Mouse (Mus musculus) MEL (cell line): ENCODE measurements at regions not wholly inside any gene's neighbourhood (a gene's known extent, or its start where the extent isn't known, plus 50 kb on each side); places are given as distances from the start of the nearest gene placed in this dataset.
A peak's percentile ranks its signal among the peaks of the same experiment; 100 is the strongest.

Experiments
- DNase-seq: peaks from one replicate; pipeline ENCODE4 v3.0.0; 2011; ENCODE audit warnings: low read depth, low spot score
- H3K27ac ChIP-seq: 2 replicates; pipeline ENCODE4 v1.5.1; 2012; ENCODE audit warnings: low read depth, mild to moderate bottlenecking, control low read depth, low read length, moderate library complexity; ENCODE audit not compliant: control insufficient read depth
- H3K27me3 ChIP-seq, 2 experiments: fragments of 150-350 bp in 1 of 2; sonication (generic) in 1 of 2; 2 replicates each; pipeline ENCODE4 v1.6.1; 2012; ENCODE audit warnings: low read length in 2 of 2, mild to moderate bottlenecking in 2 of 2, improper control_type of control experiment in 1 of 2, moderate library complexity in 1 of 2; ENCODE audit not compliant: insufficient read depth in 2 of 2, control insufficient read depth in 1 of 2
- H3K36me3 ChIP-seq, 2 experiments: 2 replicates each; pipeline ENCODE4 v1.6.1; 2012 to 2014; ENCODE audit warnings: low read length in 2 of 2, improper control_type of control experiment in 1 of 2, inconsistent platforms in 1 of 2, mild to moderate bottlenecking in 1 of 2; ENCODE audit not compliant: insufficient read depth in 2 of 2, control insufficient read depth in 1 of 2
- H3K4me1 ChIP-seq, 2 experiments: fragments of 150-350 bp in 1 of 2; sonication (generic) in 1 of 2; 2 replicates each; pipeline ENCODE4 v1.6.1; 2012; ENCODE audit warnings: low read length in 2 of 2, improper control_type of control experiment in 1 of 2, mild to moderate bottlenecking in 1 of 2; ENCODE audit not compliant: insufficient read depth in 2 of 2, control insufficient read depth in 1 of 2
- H3K4me3 ChIP-seq, 2 experiments: fragments of 150-350 bp in 1 of 2; sonication (generic) in 1 of 2; 2 replicates each; pipeline ENCODE4 v1.5.1; 2012; ENCODE audit warnings: low read depth in 2 of 2, low read length in 2 of 2, mild to moderate bottlenecking in 2 of 2, moderate library complexity in 2 of 2, control low read depth in 1 of 2, improper control_type of control experiment in 1 of 2; ENCODE audit not compliant: control insufficient read depth in 1 of 2, insufficient read depth in 1 of 2
- H3K79me2 ChIP-seq: 2 replicates; pipeline ENCODE4 v1.6.1; 2012; ENCODE audit warnings: mild to moderate bottlenecking, low read length, moderate library complexity; ENCODE audit not compliant: control insufficient read depth, poor library complexity, insufficient read depth
- H3K9ac ChIP-seq: 2 replicates; pipeline ENCODE4 v1.6.1; 2012; ENCODE audit warnings: low read depth, mild to moderate bottlenecking, control low read depth, low read length, moderate library complexity; ENCODE audit not compliant: control insufficient read depth, poor library complexity, severe bottlenecking
- H3K9me3 ChIP-seq: fragments of 150-350 bp; sonication (generic); replicated peaks from 2 replicates; pipeline ENCODE4 v1.6.1; 2012; ENCODE audit warnings: mild to moderate bottlenecking, low read length, improper control_type of control experiment, moderate library complexity; ENCODE audit not compliant: insufficient read depth
- CHD2 ChIP-seq: IDR thresholded peaks from 2 replicates; pipeline ENCODE4 v1.6.1; 2011; ENCODE audit warnings: low read length, improper control_type of control experiment
- CTCF ChIP-seq, 3 experiments: IDR thresholded peaks in 2 of 3; conservative IDR thresholded peaks in 1 of 3; 2 replicates each; pipeline ENCODE4 v1.5.1; 2011 to 2012; ENCODE audit warnings: low read length in 3 of 3, low read depth in 2 of 3, mild to moderate bottlenecking in 2 of 3, improper control_type of control experiment in 1 of 3, inconsistent platforms in 1 of 3, mixed read lengths in 1 of 3, moderate library complexity in 1 of 3; ENCODE audit not compliant: control insufficient read depth in 1 of 3, insufficient read depth in 1 of 3, poor library complexity in 1 of 3, severe bottlenecking in 1 of 3
- E2F4 ChIP-seq: IDR thresholded peaks from 2 replicates; pipeline ENCODE4 v1.6.1; 2011; ENCODE audit warnings: low read depth, low read length, improper control_type of control experiment, borderline replicate concordance
- GABPA ChIP-seq: IDR thresholded peaks from 2 replicates; pipeline ENCODE4 v1.6.1; 2012; ENCODE audit warnings: low read depth, mild to moderate bottlenecking, inconsistent platforms, low read length, improper control_type of control experiment, moderate library complexity
- HCFC1 ChIP-seq: IDR thresholded peaks from 2 replicates; pipeline ENCODE4 v1.6.1; 2012; ENCODE audit warnings: low read depth, mild to moderate bottlenecking, inconsistent platforms, low read length, improper control_type of control experiment, moderate library complexity
- KAT2A ChIP-seq: conservative IDR thresholded peaks from 2 replicates; pipeline ENCODE4 v1.6.1; 2012; ENCODE audit warnings: low read depth, low read length, improper control_type of control experiment, inconsistent platforms
- POLR2AphosphoS5 ChIP-seq: IDR thresholded peaks from 2 replicates; pipeline ENCODE4 v1.6.1; 2012; ENCODE audit warnings: low read depth, borderline replicate concordance, mild to moderate bottlenecking, inconsistent platforms, low read length, moderate library complexity, mixed read lengths
- SIN3A ChIP-seq: IDR thresholded peaks from 2 replicates; pipeline ENCODE4 v1.6.1; 2012; ENCODE audit warnings: low read length, improper control_type of control experiment, inconsistent platforms
- SMC3 ChIP-seq: IDR thresholded peaks from 2 replicates; pipeline ENCODE4 v1.6.1; 2011; ENCODE audit warnings: low read depth, low read length, improper control_type of control experiment
- UBTF ChIP-seq: IDR thresholded peaks from 2 replicates; pipeline ENCODE4 v1.6.1; 2012; ENCODE audit warnings: low read depth, mild to moderate bottlenecking, inconsistent platforms, low read length, improper control_type of control experiment, moderate library complexity, borderline replicate concordance; ENCODE audit not compliant: insufficient read depth
- USF2 ChIP-seq, 2 experiments: IDR thresholded peaks; 2 replicates each; pipeline ENCODE4 v1.6.1; 2011 to 2012; ENCODE audit warnings: improper control_type of control experiment in 2 of 2, low read length in 2 of 2, borderline replicate concordance in 1 of 2, inconsistent platforms in 1 of 2, low read depth in 1 of 2, mild to moderate bottlenecking in 1 of 2; ENCODE audit not compliant: insufficient read depth in 1 of 2
- ZKSCAN1 ChIP-seq: IDR thresholded peaks from 2 replicates; pipeline ENCODE4 v1.6.1; 2012; ENCODE audit warnings: low read depth, mild to moderate bottlenecking, inconsistent platforms, low read length, improper control_type of control experiment, moderate library complexity

DNA sequence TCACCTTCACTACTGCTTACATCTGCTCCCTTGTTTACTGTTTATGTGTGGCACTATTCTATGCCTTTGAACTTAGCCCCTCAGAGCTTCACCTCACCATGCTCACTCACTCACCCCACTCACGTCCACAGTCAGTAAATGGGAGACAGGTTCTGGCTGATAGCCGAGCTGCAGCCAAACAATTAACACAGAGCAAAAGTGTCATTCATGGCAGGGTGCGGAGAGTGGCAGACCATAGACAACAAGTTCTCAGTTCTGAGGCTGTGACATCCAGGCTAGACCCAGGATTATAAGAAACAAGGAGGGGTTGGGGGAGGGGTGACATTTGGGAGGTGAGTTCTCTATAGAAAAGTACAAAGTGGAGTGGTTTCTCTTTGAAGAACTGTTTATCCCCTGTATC, 967.5 kb downstream of the Bcl11a start:
- Histone ChIP-seq H3K4me3 (no peak overlapping the region), H3K27ac (no peak overlapping the region), H3K79me2 (no peaks in the 10 kb centered on the region), H3K36me3 (no peaks in the 10 kb centered on the region), H3K4me1 (no peaks in the 10 kb centered on the region), H3K9ac (no peak overlapping the region), H3K9me3 (no peaks in the 10 kb centered on the region), H3K27me3 (no peaks in the 10 kb centered on the region)
- DNase-seq, result no peak
- TF ChIP-seq ZKSCAN1 (no peak), USF2 (IDR thresholded peaks at IDR 0.05; ENCODE audit: borderline replicate concordance in 1 of 2, insufficient read depth in 1 of 2, low read depth in 1 of 2, low read length in 2 of 2) (no peak), E2F4 (no peak), CHD2 (no peak), HCFC1 (no peak), SIN3A (no peak), KAT2A (no peak), POLR2AphosphoS5 (no peak)

DNA sequence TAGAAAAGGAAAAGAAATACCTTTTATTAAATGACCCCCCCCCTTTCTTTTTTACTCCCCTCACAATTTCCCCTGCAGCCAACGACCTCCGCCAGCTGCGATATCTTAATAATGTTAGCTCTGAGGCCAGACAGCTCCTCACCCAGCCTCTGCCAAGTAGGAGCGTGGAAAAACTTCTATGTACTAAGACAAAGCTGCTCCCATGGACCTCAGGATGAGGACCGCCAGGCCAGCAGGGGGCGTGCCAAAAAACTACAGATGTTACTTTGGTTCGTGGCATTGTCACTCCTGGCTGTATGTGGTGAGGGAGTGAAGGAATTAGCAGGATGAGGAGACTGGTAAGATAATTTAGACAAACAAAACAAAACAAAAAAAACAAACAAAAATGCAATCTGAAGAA, 968.1 kb downstream of the Bcl11a start:
- no peak overlapping the region for H3K4me3 ChIP-seq
- DNase-seq, result peak; percentile 13

GRCm38 (mm10) chr11:25055698-25056097, 977.8 kb downstream of the Bcl11a start:
- Histone ChIP-seq H3K27ac (no peak overlapping the region), H3K9me3 (no peaks in the 10 kb centered on the region)
- no peak for DNase-seq

More for the DNA sequence above, 968.1 kb downstream of the Bcl11a start:
- Histone ChIP-seq H3K27ac (no peak overlapping the region), H3K4me1 (no peaks in the 10 kb centered on the region), H3K79me2 (no peaks in the 10 kb centered on the region), H3K27me3 (no peaks in the 10 kb centered on the region), H3K36me3 (no peaks in the 10 kb centered on the region), H3K9me3 (no peaks in the 10 kb centered on the region), H3K9ac (no peak overlapping the region)
- TF ChIP-seq SMC3 (peak; percentile 24; the same call in 1 of the 2 replicates), UBTF (no peak), CTCF (IDR thresholded peaks at IDR 0.05 in 2 of 3, conservative IDR thresholded peaks at IDR 0.05 in 1 of 3; ENCODE audit: control insufficient read depth in 1 of 3, insufficient read depth in 1 of 3, low read depth in 2 of 3, low read length in 3 of 3, poor library complexity in 1 of 3, severe bottlenecking in 1 of 3) (peak in 2 of 3 experiments; percentile 27 to 53; a peak in 4 of 6 replicates), HCFC1 (no peak)

More at GRCm38 (mm10) chr11:25055698-25056097, 977.8 kb downstream of the Bcl11a start:
- no peaks in the 10 kb centered on the region for H3K27me3 ChIP-seq
- no peaks in the 10 kb centered on the region for H3K36me3 ChIP-seq
- H3K9ac ChIP-seq, result no peak overlapping the region
- TF ChIP-seq GABPA (no peak), HCFC1 (no peak)
- no peak overlapping the region for H3K4me3 ChIP-seq
- H3K79me2 ChIP-seq, result no peaks in the 10 kb centered on the region
- no peaks in the 10 kb centered on the region for H3K4me1 ChIP-seq
